Mouse (Mus musculus) retina, adult 2 months (tissue): ENCODE data around the gene Chrnd.

Experiments used
- DNase-seq: peaks from one replicate; pipeline ENCODE4 v3.0.0-alpha.2; 2012; ENCODE audit warnings: low read depth, low spot score

The Chrnd gene

DNA sequence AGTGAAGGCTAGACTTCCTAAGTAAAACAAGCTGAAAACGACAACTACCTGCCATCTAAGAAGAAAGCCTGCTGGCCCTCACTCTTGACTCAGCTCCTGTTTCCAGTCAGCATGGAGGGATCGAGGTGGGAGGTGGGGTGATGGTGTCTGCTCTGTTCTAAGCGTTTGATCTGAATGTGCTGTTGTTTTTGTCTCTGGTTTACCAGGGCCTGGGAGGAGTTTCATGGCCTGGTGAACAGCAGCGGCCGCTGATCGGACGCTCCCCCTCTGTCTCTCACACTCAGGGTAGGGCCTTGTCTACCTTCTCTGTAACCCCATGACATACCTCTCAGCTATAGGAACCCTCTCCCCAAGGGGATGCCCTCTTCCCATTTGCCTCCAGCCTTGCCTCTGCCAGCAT is 41.8 kb downstream of the Chrnd start:
- no peak for DNase-seq

DNA sequence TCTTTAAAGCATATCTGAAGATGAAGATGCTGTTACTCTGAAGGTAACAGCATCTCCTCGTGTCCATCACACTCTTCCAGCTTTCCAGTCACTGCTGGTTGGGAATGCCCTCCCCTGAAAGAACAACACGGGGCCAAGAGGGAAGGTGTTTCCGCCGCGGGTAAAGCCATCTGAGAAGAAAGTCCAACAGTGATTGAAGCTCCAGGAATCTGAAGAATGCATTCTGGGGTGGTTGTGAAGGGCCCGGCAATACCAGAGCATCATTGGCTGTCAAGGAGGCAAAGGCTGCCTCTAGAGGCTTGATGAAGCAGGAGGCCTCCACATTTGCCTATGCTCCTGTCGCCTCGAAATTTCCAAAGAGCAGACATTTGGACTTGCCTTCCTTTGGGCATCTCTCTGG is 48.6 kb downstream of the Chrnd start:
- no peak for DNase-seq

DNA sequence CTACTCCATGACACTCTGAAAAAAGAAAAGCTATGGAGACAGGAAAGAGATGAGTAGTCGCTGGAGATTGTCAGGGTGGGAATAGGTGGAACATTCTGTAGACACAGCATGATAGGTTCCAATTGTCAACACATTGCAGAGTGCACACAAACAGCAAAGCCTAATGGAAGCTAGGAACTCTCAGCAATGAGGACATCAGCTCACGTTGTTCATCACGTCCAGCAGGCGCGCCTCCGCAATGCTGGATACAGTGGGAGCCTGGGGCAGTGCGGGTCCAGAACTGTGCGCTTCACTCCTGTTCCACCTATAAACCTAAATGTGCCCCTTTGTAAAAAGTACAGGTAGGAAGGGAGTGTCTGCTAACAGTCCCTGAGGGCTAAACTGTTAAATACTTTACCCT is 52.6 kb downstream of the Chrnd start:
- DNase-seq, result no peak

DNA sequence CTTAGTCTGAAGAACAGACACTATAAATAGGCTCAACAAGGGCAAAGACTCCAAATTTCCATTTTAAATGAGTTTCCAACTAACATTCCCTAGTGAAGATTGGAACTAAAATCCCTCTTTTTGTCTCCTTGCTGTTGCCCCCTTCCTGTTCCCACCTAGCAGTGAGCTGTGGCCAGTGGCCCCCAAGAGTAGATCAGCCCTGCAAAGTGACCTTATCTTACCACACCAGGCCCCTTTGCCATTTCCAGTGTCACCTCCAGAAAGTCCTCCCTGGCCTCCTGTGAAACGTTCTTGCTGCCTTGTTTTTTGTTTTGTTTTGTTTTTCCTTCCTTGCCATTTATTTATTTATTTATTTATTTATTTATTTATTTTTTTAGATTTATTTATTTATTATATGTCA is 55.0 kb downstream of the Chrnd start:
- DNase-seq, result no peak

DNA sequence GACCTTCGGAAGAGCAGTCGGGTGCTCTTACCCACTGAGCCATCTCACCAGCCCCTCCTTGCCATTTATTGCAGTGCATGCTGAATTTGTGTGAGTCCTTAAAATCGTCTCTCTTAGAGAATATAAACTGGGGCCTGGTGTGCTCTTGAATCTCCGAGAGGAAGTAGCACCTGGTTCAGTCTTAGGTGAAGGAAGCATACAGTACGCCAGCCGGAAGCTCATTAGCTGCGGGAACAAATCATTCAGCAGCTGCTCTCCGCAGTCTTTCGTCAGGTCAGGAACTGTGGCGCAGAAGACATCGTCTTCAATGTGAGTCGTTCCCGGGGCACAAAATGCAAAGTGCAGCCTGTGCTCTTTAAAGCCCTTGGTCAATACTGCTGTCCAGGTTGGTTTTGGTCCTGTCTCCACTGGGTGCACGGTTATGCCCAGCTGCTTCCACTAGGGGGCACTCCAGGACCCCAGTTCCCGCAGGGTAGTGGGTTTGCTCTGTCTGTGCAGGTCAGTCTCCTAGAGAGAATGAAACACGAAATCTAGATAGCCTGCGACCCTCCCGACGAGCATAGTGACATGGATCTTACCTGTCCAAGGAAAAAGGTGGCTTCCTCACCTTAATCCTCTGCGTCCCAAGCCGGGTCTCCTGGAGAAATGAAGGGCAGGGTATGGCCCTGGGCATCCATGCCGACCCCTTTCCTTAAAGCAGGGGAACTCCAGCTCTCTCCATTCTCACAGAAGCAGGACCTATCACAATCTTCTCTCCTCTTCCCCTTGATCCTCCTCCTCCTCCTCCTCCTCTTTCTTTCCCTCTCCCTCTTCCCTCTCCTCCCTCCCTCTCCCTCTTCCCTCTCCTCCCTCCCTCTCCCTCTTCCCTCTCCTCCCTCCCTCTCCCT is 55.8 kb downstream of the Chrnd start:
- DNase-seq, result peak; percentile 43
